Mouse (Mus musculus): ENCODE measurements around the gene Ramp2.

The Ramp2 gene

GRCm38 (mm10) chr11:101235429-101235828, 10.4 kb upstream of the Ramp2 start:
- no peak for DNase-seq (ENCODE audit: low read depth, low spot score)

- no peak for DNase-seq (ENCODE audit: low read depth, low spot score)
Observed at GRCm38 (mm10) chr11:101236782-101237181, 9.0 kb upstream of the Ramp2 start.

- DNase-seq (ENCODE audit: low read depth, low spot score): no peak
Observed at GRCm38 (mm10) chr11:101238071-101238647, 7.7 kb upstream of the Ramp2 start.

GRCm38 (mm10) chr11:101245071-101245470, 757 bp upstream of the Ramp2 start:
- DNase-seq (ENCODE audit: low read depth, low spot score): no peak

- DNase-seq (ENCODE audit: low read depth, low spot score): no peak
Observed at GRCm38 (mm10) chr11:101246702-101247012, 829 bp downstream of the Ramp2 start.

- DNase-seq (ENCODE audit: low read depth, low spot score): no peak
Observed at GRCm38 (mm10) chr11:101247521-101248030, 1.7 kb downstream of the Ramp2 start.

- peak; percentile 67 for DNase-seq (ENCODE audit: low read depth, low spot score)
Observed at GRCm38 (mm10) chr11:101248258-101248994, 2.6 kb downstream of the Ramp2 start.

GRCm38 (mm10) chr11:101251031-101251430, 5.2 kb downstream of the Ramp2 start:
- DNase-seq (ENCODE audit: low read depth, low spot score): no peak

GRCm38 (mm10) chr11:101252941-101253340, 7.1 kb downstream of the Ramp2 start:
- no peak for DNase-seq (ENCODE audit: low read depth, low spot score)

- DNase-seq (ENCODE audit: low read depth, low spot score): peak; percentile 88
Observed at GRCm38 (mm10) chr11:101253613-101254389, 8.0 kb downstream of the Ramp2 start, which contains the start of gene Vps25. TSS of gene Vps25 (plus strand) at chr11:101253707.

GRCm38 (mm10) chr11:101255826-101256775, 10.3 kb downstream of the Ramp2 start:
- DNase-seq (ENCODE audit: low read depth, low spot score): no peak

- DNase-seq (ENCODE audit: low read depth, low spot score): no peak
Observed at GRCm38 (mm10) chr11:101259261-101259712, 13.5 kb downstream of the Ramp2 start.

- DNase-seq (ENCODE audit: low read depth, low spot score): peak; percentile 41
Observed at GRCm38 (mm10) chr11:101259948-101260825, 14.4 kb downstream of the Ramp2 start, which contains the start of gene Wnk4. TSS of gene Wnk4 (plus strand) at chr11:101260567.

GRCm38 (mm10) chr11:101260826-101261380, 15.1 kb downstream of the Ramp2 start:
- peak; percentile 21 for DNase-seq (ENCODE audit: low read depth, low spot score)

GRCm38 (mm10) chr11:101262272-101262967, 16.6 kb downstream of the Ramp2 start:
- peak; percentile 11 for DNase-seq (ENCODE audit: low read depth, low spot score)

- no peak for DNase-seq (ENCODE audit: low read depth, low spot score)
Observed at GRCm38 (mm10) chr11:101263138-101263988, 17.5 kb downstream of the Ramp2 start.

- DNase-seq (ENCODE audit: low read depth, low spot score): no peak
Observed at GRCm38 (mm10) chr11:101263989-101264280, 18.1 kb downstream of the Ramp2 start.

- DNase-seq (ENCODE audit: low read depth, low spot score): no peak
Observed at GRCm38 (mm10) chr11:101264954-101265471, 19.2 kb downstream of the Ramp2 start.
